Mouse (Mus musculus): ENCODE results near the gene 4930432M17Rik. TPM values are rescaled to one million over a fixed set of nuclear protein-coding genes. Genes with fewer than 3 reads are reported as not detected.

4930432M17Rik gene
- polyA plus RNA-seq, 1 experiment from 2014 or later, result not detected

Other genes starting within 250 kb of the 4930432M17Rik start
- gene Cnn3, start 244.3 kb upstream of the 4930432M17Rik start, polyA plus RNA-seq (2015; fragmentation: Nextera tagmentation; extraction: Ambion mirVana), result 311 and 357 TPM in 2 replicates
- 1.3 and 1.4 TPM in 2 replicates for gene Slc44a3, start 138.4 kb upstream of the 4930432M17Rik start, polyA plus RNA-seq (2015; fragmentation: Nextera tagmentation; extraction: Ambion mirVana)
- 10.1 and 13.0 TPM in 2 replicates for gene F3, start 52.8 kb downstream of the 4930432M17Rik start, polyA plus RNA-seq (2015; fragmentation: Nextera tagmentation; extraction: Ambion mirVana)
- 74.5 and 78.9 TPM in 2 replicates for gene Abcd3, start 144.5 kb downstream of the 4930432M17Rik start, polyA plus RNA-seq (2015; fragmentation: Nextera tagmentation; extraction: Ambion mirVana)